In the genomic region with DNA sequence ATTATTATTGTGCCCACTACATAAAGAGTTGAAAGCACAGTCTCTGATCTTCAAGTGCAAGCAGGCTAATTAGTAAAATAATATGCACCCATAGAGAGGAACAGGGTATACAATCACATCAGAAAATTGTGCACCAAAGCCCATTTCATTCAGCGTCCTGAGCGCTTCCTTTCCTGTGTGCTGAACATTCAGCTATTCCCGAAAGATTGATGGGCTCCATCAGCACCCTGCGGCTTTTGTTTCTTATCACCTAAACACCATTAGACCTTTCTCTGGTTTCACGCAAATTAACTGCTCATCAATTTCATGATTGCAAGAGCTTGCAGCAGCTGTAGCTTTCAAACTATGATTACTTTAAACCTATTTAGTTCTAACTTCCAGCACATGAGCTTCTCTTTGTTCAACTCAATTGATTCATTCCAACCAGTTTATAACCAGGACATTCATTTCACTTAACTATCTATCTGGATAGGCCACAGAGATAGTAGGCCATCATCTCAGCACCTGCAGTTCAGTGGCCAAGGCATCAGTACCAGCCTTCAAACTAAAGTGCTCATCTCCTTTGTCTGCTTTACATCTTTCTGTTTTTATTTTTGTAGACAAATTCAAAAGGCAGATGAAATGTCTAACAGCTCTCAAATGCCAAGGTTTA, we compare ENCODE assay signal across 22 mouse cellular contexts. TPM values are rescaled to one million over a fixed set of nuclear protein-coding genes. Genes with fewer than 3 reads are reported as not detected.
DNase-seq lines count a peak whose midpoint lies in the region; ATAC-seq lines count a peak whose summit lies in the region.
"Had no signal": no experiment of that assay in that cellular context is flagged by ENCODE, and none has a peak within 500 bp of the region (broad histone marks: within the 10 kb centered on the region; RNA-seq: fewer than 3 reads in every experiment).

No protein-coding gene starts in this region.

- no peak overlapping the region for H3K9ac ChIP-seq in neural tube, embryonic 11.5 days (ENCODE audit: low read length)
- H3K9ac ChIP-seq in hindbrain, embryonic 14.5 days: no peak overlapping the region
- no peak overlapping the region for H3K9ac ChIP-seq in neural tube, embryonic 13.5 days
- H3K9ac ChIP-seq: embryonic facial prominence, embryonic 15.5 days; heart, embryonic 12.5 days; intestine, embryonic 15.5 days had no signal

- H3K4me2 ChIP-seq in neural tube, embryonic 11.5 days (ENCODE audit: low read depth): no peak overlapping the region
- no peak overlapping the region for H3K4me2 ChIP-seq in hindbrain, embryonic 14.5 days (replicated peaks)
- H3K4me2 ChIP-seq in neural tube, embryonic 13.5 days: no peak overlapping the region
- H3K4me2 ChIP-seq: embryonic facial prominence, embryonic 15.5 days; heart, embryonic 12.5 days; intestine, embryonic 15.5 days had no signal

- H3K27ac ChIP-seq in neural tube, embryonic 11.5 days (ENCODE audit: low read depth, low read length): no peak overlapping the region
- 0 out of 2 replicates have a peak overlapping the region, but pooled peaks have one; percentile 15 for H3K27ac ChIP-seq in hindbrain, embryonic 14.5 days
- H3K27ac ChIP-seq in neural tube, embryonic 13.5 days (replicated peaks): no peak overlapping the region
- H3K27ac ChIP-seq: embryonic facial prominence, embryonic 15.5 days; forebrain, embryonic 10.5 days; gastrocnemius, adult 2 months; intestine, embryonic 15.5 days had no signal

- ATAC-seq in neural tube, embryonic 11.5 days (ENCODE audit: insufficient read depth, low FRiP score, low TSS enrichment): peak; percentile 70
- ATAC-seq in hindbrain, embryonic 14.5 days (ENCODE audit: low FRiP score): peak; percentile 70; the same call in 1 of the 2 replicates
- ATAC-seq in neural tube, embryonic 13.5 days (ENCODE audit: low read depth): peak; percentile 65; the same call in 1 of the 2 replicates
- ATAC-seq in CD4-positive, CD25-positive, alpha-beta regulatory T cell, adult 4 months: no peak
- ATAC-seq: forebrain, embryonic 14.5 days; intestine, embryonic 15.5 days had no signal

- intact Hi-C loops in heart, postnatal 14 days (cut with DNase I): no loop called here

- no peak overlapping the region for H3K4me3 ChIP-seq in neural tube, embryonic 11.5 days (ENCODE audit: low read depth, low read length)
- no peak overlapping the region for H3K4me3 ChIP-seq in hindbrain, embryonic 14.5 days (replicated peaks; ENCODE audit: low read length)
- H3K4me3 ChIP-seq in neural tube, embryonic 13.5 days: no peak overlapping the region
- H3K4me3 ChIP-seq: embryonic facial prominence, embryonic 15.5 days; erythroblast, embryonic 14.5 days; forebrain, embryonic 10.5 days; gastrocnemius, adult 2 months; heart, embryonic 12.5 days; intestine, embryonic 15.5 days had no signal

- 38% methylated on average over 5 of the region's 5 CpGs for WGBS in neural tube, embryonic 11.5 days
- 43% methylated on average over 5 of the region's 5 CpGs for WGBS in hindbrain, embryonic 14.5 days
- 25% methylated on average over 5 of the region's 5 CpGs for WGBS in neural tube, embryonic 13.5 days

- DNase-seq in neural tube, embryonic 11.5 days (ENCODE audit: low spot score): peak; percentile 54
- DNase-seq in neural tube, embryonic 10.5 days (ENCODE audit: extremely low spot score, low spot score): no peak
- DNase-seq in embryo, embryonic 11 days: peak; percentile 15
- DNase-seq in hindbrain, embryonic 14.5 days (ENCODE audit: low spot score): no peak
- no peak for DNase-seq in adrenal gland, postnatal 10 days
- DNase-seq in heart, postnatal 14 days: no peak
- DNase-seq: adrenal gland, postnatal 14 days; cerebellum, adult 18-20 months; cerebellum, postnatal 10 days; gastrocnemius, adult 2 months; gastrocnemius, postnatal 25 days; heart, postnatal 36 days; kidney, adult 18-20 months had no signal

- no peaks in the 10 kb centered on the region for H3K27me3 ChIP-seq in neural tube, embryonic 11.5 days (ENCODE audit: control insufficient read depth, insufficient read depth, low read length)
- no peaks in the 10 kb centered on the region for H3K27me3 ChIP-seq in hindbrain, embryonic 14.5 days (ENCODE audit: control insufficient read depth, insufficient read depth, low read length)
- no peaks in the 10 kb centered on the region for H3K27me3 ChIP-seq in neural tube, embryonic 13.5 days
- H3K27me3 ChIP-seq: embryonic facial prominence, embryonic 15.5 days; heart, embryonic 12.5 days; intestine, embryonic 15.5 days had no signal

- no peaks in the 10 kb centered on the region for H3K9me3 ChIP-seq in neural tube, embryonic 11.5 days (ENCODE audit: control insufficient read depth, low read length)
- H3K9me3 ChIP-seq in hindbrain, embryonic 14.5 days (ENCODE audit: control insufficient read depth, low read length): no peaks in the 10 kb centered on the region
- H3K9me3 ChIP-seq in neural tube, embryonic 13.5 days: no peaks in the 10 kb centered on the region
- H3K9me3 ChIP-seq: embryonic facial prominence, embryonic 15.5 days; forebrain, embryonic 10.5 days; heart, embryonic 12.5 days; intestine, embryonic 15.5 days had no signal

- H3K36me3 ChIP-seq in neural tube, embryonic 11.5 days (ENCODE audit: control insufficient read depth, insufficient read depth, low read length): no peaks in the 10 kb centered on the region
- no peaks in the 10 kb centered on the region for H3K36me3 ChIP-seq in hindbrain, embryonic 14.5 days (replicated peaks; ENCODE audit: control insufficient read depth, insufficient read depth)
- H3K36me3 ChIP-seq in neural tube, embryonic 13.5 days: no peaks in the 10 kb centered on the region
- H3K36me3 ChIP-seq: embryonic facial prominence, embryonic 15.5 days; forebrain, embryonic 10.5 days; heart, embryonic 12.5 days; intestine, embryonic 15.5 days had no signal

- peaks cover 4% of the 10 kb centered on the region; the same call in 1 of the 2 replicates for H3K4me1 ChIP-seq in neural tube, embryonic 11.5 days (ENCODE audit: control insufficient read depth, insufficient read depth, low read length)
- 0 out of 2 replicates have a peak, but pooled peaks cover 5% of the 10 kb centered on the region for H3K4me1 ChIP-seq in hindbrain, embryonic 14.5 days (replicated peaks; ENCODE audit: control insufficient read depth, insufficient read depth, low read length)
- peaks cover 11% of the 10 kb centered on the region for H3K4me1 ChIP-seq in neural tube, embryonic 13.5 days (replicated peaks)
- H3K4me1 ChIP-seq: embryonic facial prominence, embryonic 15.5 days; forebrain, embryonic 10.5 days; heart, embryonic 12.5 days; intestine, embryonic 15.5 days had no signal

RNA-seq across cellular contexts. Expression of gene Adarb2, which starts 45.5 kb away (rescaled TPM):
- 4.8 and 5.0 TPM in 2 replicates for polyA plus RNA-seq in neural tube, embryonic 11.5 days (2014; fragmentation: Nextera tagmentation; extraction: Ambion mirVana)
- polyA plus RNA-seq in hindbrain, embryonic 14.5 days (2014; fragmentation: Nextera tagmentation; extraction: Ambion mirVana): 23.1 and 27.5 TPM in 2 replicates
- 13.3 and 15.2 TPM in 2 replicates for polyA plus RNA-seq in neural tube, embryonic 13.5 days (2015; fragmentation: Nextera tagmentation; extraction: Ambion mirVana)
- under 1 TPM; 0.09 to 0.18 TPM for total RNA-seq in adrenal gland, postnatal 10 days (2021)
- polyA plus RNA-seq in CD4-positive, CD25-positive, alpha-beta regulatory T cell, adult 4 months (2017; shearing (Covaris generic)): under 1 TPM; 0.08 to 0.28 TPM
- not detected for total RNA-seq in heart, postnatal 14 days (2021)
- total RNA-seq: adrenal gland, postnatal 14 days; gastrocnemius, adult 2 months; gastrocnemius, postnatal 25 days; granulocyte monocyte progenitor cell, adult 5-6 weeks; heart, postnatal 36 days had no signal
- polyA plus RNA-seq: erythroblast, embryonic 14.5 days had no signal

Comparison
In these comparisons a context has a peak if more than half of its experiments do, and no peak if none do; other contexts are left out.
1. DNase-seq: peak in neural tube, embryonic 11.5 days (single experiment) and embryo, embryonic 11 days (single experiment); none in neural tube, embryonic 10.5 days (single experiment), hindbrain, embryonic 14.5 days (single experiment), adrenal gland, postnatal 10 days (single experiment) and heart, postnatal 14 days (0 of 2).